Mouse (Mus musculus): ENCODE results near the gene Slc6a8. TPM values are rescaled to one million over a fixed set of nuclear protein-coding genes. Genes with fewer than 3 reads are reported as not detected.

Slc6a8 gene
- 0.12 and 0.50 TPM in 2 replicates for polyA plus RNA-seq (2015; fragmentation: Nextera tagmentation; extraction: Ambion mirVana)

DNA sequence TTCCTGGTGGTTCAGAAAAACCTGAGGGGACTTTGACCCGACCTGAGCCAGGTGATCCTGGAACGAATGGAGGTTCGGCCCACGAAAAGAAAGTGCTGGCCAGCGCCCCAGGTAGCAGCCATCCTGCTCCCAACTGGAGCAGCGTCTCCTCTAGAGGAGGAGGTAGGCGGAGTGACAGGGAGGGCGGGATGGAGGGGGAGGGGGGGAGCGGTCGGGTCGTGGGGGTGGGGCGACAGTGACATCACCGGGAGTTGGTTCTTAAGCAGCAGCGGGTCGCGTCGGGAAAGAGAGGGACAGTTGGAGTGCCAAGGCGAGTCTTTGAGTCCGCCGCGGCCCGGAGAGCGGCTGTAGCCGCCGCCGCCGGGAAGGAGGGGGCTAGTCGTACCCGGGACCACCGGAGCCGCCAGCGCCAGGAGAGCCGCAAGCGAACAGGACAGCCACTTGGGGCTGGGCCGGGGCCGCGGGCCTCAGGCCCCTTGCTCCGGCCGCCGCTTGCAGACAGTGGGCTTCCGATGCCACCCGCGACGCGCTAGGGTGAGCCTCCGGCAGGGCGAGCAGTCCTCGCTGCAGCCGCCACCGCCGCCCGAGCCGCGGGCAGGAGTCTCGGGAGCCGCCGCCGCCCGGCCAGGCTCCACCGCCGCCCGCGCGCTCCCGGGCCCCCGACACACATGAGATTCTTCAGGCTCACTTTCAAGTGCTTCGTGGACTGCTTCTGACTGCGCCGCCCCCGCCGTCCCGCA is at the start of gene Slc6a8:
Gene Slc6a8, plus strand, starts transcription at position 272 of the 740 bp plus-strand sequence.
- WGBS (ENCODE audit: insufficient replicate concordance): 19% methylated on average over 41 of the region's 72 CpGs
- H3K9ac ChIP-seq (ENCODE audit: low read depth, low read length): peak within 1 kb of the TSS; percentile 41
- no peak within 1 kb of the TSS for H3K27ac ChIP-seq (ENCODE audit: low read length)
- no peaks in the 10 kb centered on the region for H3K36me3 ChIP-seq (ENCODE audit: control insufficient read depth, insufficient read depth)
- peak within 1 kb of the TSS; percentile 68 for H3K4me2 ChIP-seq (ENCODE audit: low read depth, low read length)
- H3K4me3 ChIP-seq (ENCODE audit: low read depth, low read length): peak within 1 kb of the TSS; percentile 57
- peaks cover 26% of the 10 kb centered on the region for H3K27me3 ChIP-seq (ENCODE audit: control insufficient read depth, insufficient read depth, low read depth, low read length)
- no peaks in the 10 kb centered on the region for H3K4me1 ChIP-seq (ENCODE audit: control insufficient read depth, low read depth, low read length)
- H3K9me3 ChIP-seq (replicated peaks; ENCODE audit: control insufficient read depth, low read length): no peaks in the 10 kb centered on the region
- ATAC-seq (ENCODE audit: low read depth): peak; percentile 48

DNA sequence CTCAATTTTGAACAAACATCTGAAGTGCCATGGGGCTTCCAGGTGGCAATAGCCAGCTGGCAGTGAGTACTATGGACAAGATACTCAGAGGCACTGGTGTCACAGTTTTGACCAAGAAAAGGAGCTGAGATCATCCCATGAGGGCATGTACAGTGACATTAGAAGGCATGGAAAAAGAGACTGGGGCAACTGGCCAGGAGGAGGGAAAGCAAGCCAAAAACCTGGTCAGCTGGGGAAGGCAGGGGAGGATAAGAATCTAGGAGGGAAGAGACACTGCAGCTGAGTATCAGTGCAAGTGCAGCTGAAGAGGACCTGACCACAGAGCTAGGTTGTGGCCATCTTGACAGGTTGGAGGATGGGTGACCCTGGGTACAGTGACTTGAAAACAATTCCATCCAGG is 46.0 kb upstream of the Slc6a8 start:
- Histone ChIP-seq H3K9me3 (replicated peaks; ENCODE audit: control insufficient read depth, low read length) (no peaks in the 10 kb centered on the region), H3K4me2 (ENCODE audit: low read depth, low read length) (no peak overlapping the region), H3K9ac (ENCODE audit: low read depth, low read length) (no peak overlapping the region), H3K4me1 (ENCODE audit: control insufficient read depth, low read depth, low read length) (no peaks in the 10 kb centered on the region), H3K27me3 (ENCODE audit: control insufficient read depth, insufficient read depth, low read depth, low read length) (no peaks in the 10 kb centered on the region; the same call in 1 of the 2 replicates), H3K4me3 (ENCODE audit: low read depth, low read length) (no peak overlapping the region), H3K36me3 (ENCODE audit: control insufficient read depth, insufficient read depth) (no peaks in the 10 kb centered on the region), H3K27ac (ENCODE audit: low read length) (no peak overlapping the region)
- ATAC-seq (ENCODE audit: low read depth): no peak

DNA sequence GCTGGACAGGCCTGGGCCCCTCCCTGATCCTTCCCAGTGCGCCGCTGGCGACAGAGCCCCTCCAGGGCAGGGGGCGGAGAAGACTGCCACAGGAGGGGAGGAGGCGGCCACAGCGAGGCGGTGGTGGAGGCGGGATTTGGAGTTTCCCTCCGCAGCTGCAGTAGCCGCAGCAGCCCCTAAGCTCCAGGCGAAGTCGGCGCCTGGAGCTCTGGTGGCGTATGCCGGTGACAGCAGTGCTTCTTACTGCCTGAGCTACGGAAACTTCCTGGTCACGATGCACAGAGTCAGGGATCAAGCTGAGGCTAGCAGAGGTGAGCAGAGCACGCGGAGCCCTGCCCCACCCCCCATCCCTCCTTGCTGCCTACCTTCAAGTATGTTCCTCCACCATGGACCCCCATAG is 37.5 kb upstream of the Slc6a8 start:
- ATAC-seq (ENCODE audit: low read depth): no peak
- Histone ChIP-seq H3K27ac (ENCODE audit: low read length) (no peak overlapping the region), H3K4me2 (ENCODE audit: low read depth, low read length) (0 out of 2 replicates have a peak overlapping the region, but pooled peaks have one; percentile 9), H3K4me3 (ENCODE audit: low read depth, low read length) (no peak overlapping the region), H3K27me3 (ENCODE audit: control insufficient read depth, insufficient read depth, low read depth, low read length) (peaks cover 61% of the 10 kb centered on the region), H3K4me1 (ENCODE audit: control insufficient read depth, low read depth, low read length) (no peaks in the 10 kb centered on the region), H3K9ac (ENCODE audit: low read depth, low read length) (no peak overlapping the region), H3K36me3 (ENCODE audit: control insufficient read depth, insufficient read depth) (no peaks in the 10 kb centered on the region), H3K9me3 (replicated peaks; ENCODE audit: control insufficient read depth, low read length) (no peaks in the 10 kb centered on the region)
- 20% methylated on average over 19 of the region's 19 CpGs for WGBS (ENCODE audit: insufficient replicate concordance)

DNA sequence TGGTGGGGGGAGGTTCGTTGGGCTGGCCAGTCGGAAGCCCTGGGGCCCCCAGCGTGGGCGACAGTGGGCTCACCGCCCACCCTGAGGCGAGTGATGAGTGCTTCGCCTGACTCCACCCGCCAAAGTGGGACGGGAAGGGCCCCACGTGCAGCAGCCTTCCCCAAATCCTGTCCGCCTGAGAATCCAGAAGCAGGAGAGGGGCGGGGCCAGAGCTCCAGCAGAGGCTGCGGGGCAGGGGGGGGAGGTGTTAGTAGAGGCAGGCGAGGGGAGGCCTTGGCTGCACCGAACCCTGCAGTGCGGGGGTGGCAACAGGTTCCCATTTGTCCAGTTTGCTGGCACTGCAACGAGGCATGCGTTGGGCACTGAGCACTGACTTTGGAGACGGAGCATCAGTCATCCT is 35.5 kb upstream of the Slc6a8 start:
- 24% methylated on average over 19 of the region's 19 CpGs for WGBS (ENCODE audit: insufficient replicate concordance)
- ATAC-seq (ENCODE audit: low read depth): no peak
- H3K9ac ChIP-seq (ENCODE audit: low read depth, low read length): no peak overlapping the region
- H3K27ac ChIP-seq (ENCODE audit: low read length): no peak overlapping the region
- peak overlapping the region; percentile 51 for H3K4me2 ChIP-seq (ENCODE audit: low read depth, low read length)
- peaks cover 71% of the 10 kb centered on the region for H3K27me3 ChIP-seq (ENCODE audit: control insufficient read depth, insufficient read depth, low read depth, low read length)
- H3K9me3 ChIP-seq (replicated peaks; ENCODE audit: control insufficient read depth, low read length): no peaks in the 10 kb centered on the region
- no peaks in the 10 kb centered on the region for H3K4me1 ChIP-seq (ENCODE audit: control insufficient read depth, low read depth, low read length)
- no peaks in the 10 kb centered on the region for H3K36me3 ChIP-seq (ENCODE audit: control insufficient read depth, insufficient read depth)
- H3K4me3 ChIP-seq (ENCODE audit: low read depth, low read length): no peak overlapping the region

DNA sequence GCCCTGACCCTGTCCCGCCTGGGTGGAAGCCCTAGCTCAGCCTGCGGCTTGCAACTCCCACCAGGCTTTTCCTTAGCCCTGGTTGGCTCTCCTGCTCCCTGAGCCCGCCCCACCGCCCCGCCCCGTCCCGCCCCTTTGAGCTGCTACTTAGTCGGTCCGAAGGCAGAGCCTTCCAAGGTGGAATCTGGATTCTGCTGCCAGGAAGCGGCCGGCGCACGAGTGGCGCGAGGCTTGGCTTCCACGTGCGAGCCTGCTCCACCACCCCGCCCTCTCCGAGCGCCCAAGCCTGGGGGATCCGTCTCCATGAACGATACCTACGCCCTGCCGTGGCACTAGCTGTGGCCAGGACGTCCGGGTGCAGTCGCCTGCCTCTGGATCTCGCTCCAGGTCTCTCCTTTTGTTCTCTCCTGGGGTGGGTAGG is 33.7 kb upstream of the Slc6a8 start, which contains the start of gene Dusp9:
Gene Dusp9, plus strand, starts transcription at position 165 of the 421 bp plus-strand sequence.
- ATAC-seq (ENCODE audit: low read depth): peak; percentile 82
- no peak within 1 kb of the TSS for H3K27ac ChIP-seq (ENCODE audit: low read length)
- WGBS (ENCODE audit: insufficient replicate concordance): 16% methylated on average over 28 of the region's 28 CpGs
- no peaks in the 10 kb centered on the region for H3K4me1 ChIP-seq (ENCODE audit: control insufficient read depth, low read depth, low read length)
- peak within 1 kb of the TSS; percentile 49 for H3K4me3 ChIP-seq (ENCODE audit: low read depth, low read length)
- H3K4me2 ChIP-seq (ENCODE audit: low read depth, low read length): peak within 1 kb of the TSS; percentile 50
- peaks cover 68% of the 10 kb centered on the region for H3K27me3 ChIP-seq (ENCODE audit: control insufficient read depth, insufficient read depth, low read depth, low read length)
- H3K9ac ChIP-seq (ENCODE audit: low read depth, low read length): peak within 1 kb of the TSS; percentile 20; the same call in 1 of the 2 replicates
- H3K9me3 ChIP-seq (replicated peaks; ENCODE audit: control insufficient read depth, low read length): no peaks in the 10 kb centered on the region
- H3K36me3 ChIP-seq (ENCODE audit: control insufficient read depth, insufficient read depth): no peaks in the 10 kb centered on the region

DNA sequence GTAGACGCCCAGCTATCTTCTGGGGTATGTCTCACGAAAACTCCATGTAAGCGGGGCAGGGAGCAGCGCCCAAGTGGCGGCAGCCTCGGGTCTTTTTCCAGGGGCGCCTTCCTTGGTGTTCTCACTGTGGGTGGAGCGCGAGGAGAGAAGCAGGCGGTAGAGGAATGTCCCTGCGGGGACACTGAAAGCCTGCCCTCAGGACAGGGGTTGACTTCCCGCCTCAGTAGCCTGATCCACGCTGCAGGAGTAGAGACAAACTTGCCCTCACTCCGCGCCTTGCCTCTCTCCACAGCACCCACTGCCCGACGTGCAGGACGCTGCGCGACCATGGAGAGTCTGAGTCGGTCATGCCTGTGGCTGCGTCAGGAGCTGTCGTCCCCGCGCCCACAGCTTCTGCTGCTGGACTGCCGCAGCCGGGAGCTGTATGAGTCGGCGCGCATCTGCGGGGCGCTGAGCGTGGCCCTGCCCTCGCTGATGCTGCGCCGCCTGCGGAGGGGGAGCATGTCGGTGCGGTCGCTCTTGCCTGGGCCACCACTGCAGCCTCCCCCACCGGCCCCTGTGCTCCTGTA is 33.0 kb upstream of the Slc6a8 start:
- Histone ChIP-seq H3K4me2 (ENCODE audit: low read depth, low read length) (peak overlapping the region; percentile 50), H3K27ac (ENCODE audit: low read length) (no peak overlapping the region), H3K4me1 (ENCODE audit: control insufficient read depth, low read depth, low read length) (no peaks in the 10 kb centered on the region), H3K27me3 (ENCODE audit: control insufficient read depth, insufficient read depth, low read depth, low read length) (peaks cover 61% of the 10 kb centered on the region), H3K9me3 (replicated peaks; ENCODE audit: control insufficient read depth, low read length) (no peaks in the 10 kb centered on the region), H3K4me3 (ENCODE audit: low read depth, low read length) (peak overlapping the region; percentile 49), H3K36me3 (ENCODE audit: control insufficient read depth, insufficient read depth) (no peaks in the 10 kb centered on the region), H3K9ac (ENCODE audit: low read depth, low read length) (no peak overlapping the region; the same call in 1 of the 2 replicates)
- no peak for ATAC-seq (ENCODE audit: low read depth)
- WGBS (ENCODE audit: insufficient replicate concordance): 21% methylated on average over 40 of the region's 41 CpGs

DNA sequence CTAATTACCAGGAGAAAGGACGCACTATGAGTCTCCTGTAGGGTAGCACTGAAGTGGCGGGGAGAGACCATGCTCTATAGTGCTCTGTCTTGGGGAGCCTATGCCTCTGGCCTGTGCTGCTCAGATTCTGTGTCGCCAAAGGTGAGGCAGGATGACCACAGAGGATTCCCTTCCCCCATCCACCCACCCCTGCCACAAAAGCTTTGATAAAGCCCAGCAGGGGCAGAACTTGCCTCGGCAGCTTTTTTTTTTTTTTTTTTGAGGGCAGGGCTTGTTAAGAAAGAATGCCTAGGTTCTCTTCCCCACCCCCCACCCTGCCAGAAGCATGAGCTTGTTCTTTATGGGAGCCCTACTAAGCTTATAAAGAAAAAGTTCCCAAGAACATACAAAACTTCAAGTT is 27.8 kb upstream of the Slc6a8 start:
- peaks cover 13% of the 10 kb centered on the region for H3K27me3 ChIP-seq (ENCODE audit: control insufficient read depth, insufficient read depth, low read depth, low read length)
- no peak overlapping the region for H3K9ac ChIP-seq (ENCODE audit: low read depth, low read length)
- 33% methylated on average over 4 of the region's 4 CpGs for WGBS (ENCODE audit: insufficient replicate concordance)
- H3K27ac ChIP-seq (ENCODE audit: low read length): no peak overlapping the region
- no peak for ATAC-seq (ENCODE audit: low read depth)
- H3K36me3 ChIP-seq (ENCODE audit: control insufficient read depth, insufficient read depth): no peaks in the 10 kb centered on the region
- no peaks in the 10 kb centered on the region for H3K4me1 ChIP-seq (ENCODE audit: control insufficient read depth, low read depth, low read length)
- no peak overlapping the region for H3K4me2 ChIP-seq (ENCODE audit: low read depth, low read length)
- no peak overlapping the region for H3K4me3 ChIP-seq (ENCODE audit: low read depth, low read length)
- H3K9me3 ChIP-seq (replicated peaks; ENCODE audit: control insufficient read depth, low read length): no peaks in the 10 kb centered on the region

DNA sequence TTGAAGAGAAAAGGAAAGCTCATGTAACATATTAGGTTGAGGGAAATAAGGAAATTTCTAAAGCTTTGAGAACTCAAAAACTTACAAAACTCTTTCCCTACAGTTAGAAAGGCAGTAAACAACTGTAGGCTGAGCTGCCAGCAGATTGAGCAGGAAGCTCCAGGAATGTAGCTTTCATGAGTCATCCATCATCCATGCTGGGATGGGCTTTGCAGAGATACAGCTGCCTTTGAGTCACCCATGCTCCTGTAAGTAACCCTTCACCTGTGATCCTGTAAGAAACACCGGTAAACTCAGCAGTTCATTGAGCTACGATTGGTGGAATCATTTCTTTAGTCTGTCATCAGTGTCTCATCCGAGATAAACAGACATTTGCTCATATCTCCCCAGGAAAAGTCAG is 22.1 kb upstream of the Slc6a8 start:
- no peak for ATAC-seq (ENCODE audit: low read depth)
- 56% methylated on average over 3 of the region's 3 CpGs for WGBS (ENCODE audit: insufficient replicate concordance)
- Histone ChIP-seq H3K9ac (ENCODE audit: low read depth, low read length) (no peak overlapping the region), H3K27me3 (ENCODE audit: control insufficient read depth, insufficient read depth, low read depth, low read length) (no peaks in the 10 kb centered on the region; the same call in 1 of the 2 replicates), H3K4me3 (ENCODE audit: low read depth, low read length) (no peak overlapping the region), H3K27ac (ENCODE audit: low read length) (no peak overlapping the region), H3K9me3 (replicated peaks; ENCODE audit: control insufficient read depth, low read length) (no peaks in the 10 kb centered on the region), H3K36me3 (ENCODE audit: control insufficient read depth, insufficient read depth) (no peaks in the 10 kb centered on the region), H3K4me2 (ENCODE audit: low read depth, low read length) (no peak overlapping the region), H3K4me1 (ENCODE audit: control insufficient read depth, low read depth, low read length) (no peaks in the 10 kb centered on the region)

DNA sequence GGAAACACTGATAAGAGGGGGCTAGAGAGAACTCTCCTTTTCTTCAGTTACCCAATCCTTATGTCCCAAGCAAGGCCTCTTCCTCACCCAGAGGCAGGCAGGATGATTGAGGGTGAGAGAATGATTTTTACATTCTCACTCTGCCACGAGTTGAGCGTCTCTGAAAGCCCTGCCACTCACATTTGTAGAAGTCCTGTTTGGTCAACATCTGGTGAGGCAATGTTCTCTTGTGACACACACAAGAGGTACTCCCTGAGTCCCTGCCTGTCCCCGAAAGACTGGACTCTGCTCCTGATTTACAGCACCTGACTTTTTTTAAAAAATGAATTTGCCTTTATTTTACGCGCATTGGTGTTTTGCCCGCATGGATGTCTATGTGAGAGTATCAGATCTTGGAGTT is 19.6 kb upstream of the Slc6a8 start:
- peak; percentile 51 for ATAC-seq (ENCODE audit: low read depth)
- 66% methylated on average over 6 of the region's 6 CpGs for WGBS (ENCODE audit: insufficient replicate concordance)
- H3K4me2 ChIP-seq (ENCODE audit: low read depth, low read length): no peak overlapping the region
- H3K27me3 ChIP-seq (ENCODE audit: control insufficient read depth, insufficient read depth, low read depth, low read length): no peaks in the 10 kb centered on the region; the same call in 1 of the 2 replicates
- H3K27ac ChIP-seq (ENCODE audit: low read length): no peak overlapping the region
- no peaks in the 10 kb centered on the region for H3K36me3 ChIP-seq (ENCODE audit: control insufficient read depth, insufficient read depth)
- no peak overlapping the region for H3K9ac ChIP-seq (ENCODE audit: low read depth, low read length)
- no peaks in the 10 kb centered on the region for H3K9me3 ChIP-seq (replicated peaks; ENCODE audit: control insufficient read depth, low read length)
- H3K4me1 ChIP-seq (ENCODE audit: control insufficient read depth, low read depth, low read length): no peaks in the 10 kb centered on the region
- H3K4me3 ChIP-seq (ENCODE audit: low read depth, low read length): no peak overlapping the region
